Mouse (Mus musculus) forebrain, embryonic 10.5 days (tissue): ENCODE results near the gene Ms4a2. TPM values are rescaled to one million over a fixed set of nuclear protein-coding genes. Genes with fewer than 3 reads are reported as not detected.

Experiments used
- DNase-seq: peaks from one replicate; pipeline ENCODE4 v3.0.0-alpha.2; 2017; ENCODE audit warnings: low spot score; ENCODE audit errors: extremely low spot score
- H3K27ac ChIP-seq: fragments of 300-500 bp; sonication (generic); 2 replicates; pipeline ENCODE4 v1.5.1; 2016; ENCODE audit warnings: mild to moderate bottlenecking
- H3K27me3 ChIP-seq: fragments of 300-500 bp; sonication (generic); 2 replicates; pipeline ENCODE4 v1.6.1; 2016; ENCODE audit warnings: mild to moderate bottlenecking; ENCODE audit not compliant: poor library complexity, severe bottlenecking
- H3K36me3 ChIP-seq: fragments of 300-500 bp; sonication (generic); replicated peaks from 2 replicates; pipeline ENCODE4 v1.6.1; 2016; ENCODE audit warnings: mild to moderate bottlenecking, moderate library complexity
- H3K4me1 ChIP-seq: fragments of 300-500 bp; sonication (generic); 2 replicates; pipeline ENCODE4 v1.6.1; 2016
- H3K4me3 ChIP-seq: fragments of 300-500 bp; sonication (generic); 2 replicates; pipeline ENCODE4 v1.5.1; 2016; ENCODE audit warnings: mild to moderate bottlenecking, moderate library complexity
- H3K9me3 ChIP-seq: fragments of 300-500 bp; sonication (generic); 2 replicates; pipeline ENCODE4 v1.6.1; 2016; ENCODE audit warnings: mild to moderate bottlenecking, moderate library complexity
- WGBS: fragments of 180-500 bp; shearing (Covaris S2); methylation state at CpG from one replicate; pipeline ENCODE4 v1.1.7; 2016; 5-methylcytosine and 5-hydroxymethylcytosine counted together
- polyA plus RNA-seq: library from polyadenylated mRNA; unstranded; fragments of >200 nt; fragmentation: Nextera tagmentation; extraction: Ambion mirVana; gene quantifications from 2 replicates; pipeline ENCODE4 v1.2.1, GENCODE M21; 2016

The Ms4a2 gene
- 0.17 TPM in 1 of 2 replicates, not detected in the other for polyA plus RNA-seq

- no peak for DNase-seq
- Histone ChIP-seq H3K27ac (no peak within 1 kb of the TSS), H3K4me3 (no peak within 1 kb of the TSS), H3K36me3 (no peaks in the 10 kb centered on the region), H3K9me3 (no peaks in the 10 kb centered on the region), H3K27me3 (no peaks in the 10 kb centered on the region), H3K4me1 (no peaks in the 10 kb centered on the region)
- WGBS = 92% methylated on average over 2 of the region's 2 CpGs
Observed at GRCm38 (mm10) chr19:11623551-11623950, at the start of gene Ms4a2. Ms4a2 (minus strand) TSS chr19:11623719.

GRCm38 (mm10) chr19:11661562-11661961 lies 38.0 kb upstream of the Ms4a2 start:
- no peaks in the 10 kb centered on the region for H3K9me3 ChIP-seq
- no peaks in the 10 kb centered on the region for H3K4me1 ChIP-seq
- H3K27me3 ChIP-seq = no peaks in the 10 kb centered on the region
- H3K36me3 ChIP-seq = no peaks in the 10 kb centered on the region
- H3K4me3 ChIP-seq = no peak overlapping the region
- no peak overlapping the region for H3K27ac ChIP-seq
- DNase-seq = no peak

DNA sequence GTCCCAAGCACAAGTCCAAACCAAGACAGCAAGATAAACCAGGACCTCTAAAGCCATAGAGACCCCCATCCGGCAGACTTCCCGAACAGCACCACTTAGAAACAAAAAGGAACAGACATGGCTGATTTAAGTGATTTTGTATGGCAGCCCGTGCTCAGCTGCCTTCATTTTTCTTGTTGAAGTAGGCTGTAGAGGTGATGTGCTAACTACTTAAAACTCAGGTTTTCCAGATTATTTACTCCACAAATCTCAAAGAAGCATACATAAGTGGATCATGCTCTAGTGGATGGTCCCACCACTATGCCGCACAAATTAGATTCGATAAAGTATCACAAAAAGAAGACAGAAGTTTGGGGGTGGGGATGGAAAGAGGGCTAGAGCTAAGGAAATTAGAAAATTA lies 36.9 kb upstream of the Ms4a2 start, which contains the start of gene Oosp2:
TSS of gene Oosp2 (minus strand) at position 101 of the 400 bp plus-strand sequence.
- H3K36me3 ChIP-seq = no peaks in the 10 kb centered on the region
- no peak within 1 kb of the TSS for H3K27ac ChIP-seq
- no peak within 1 kb of the TSS for H3K4me3 ChIP-seq
- no peaks in the 10 kb centered on the region for H3K4me1 ChIP-seq
- H3K27me3 ChIP-seq = no peaks in the 10 kb centered on the region
- WGBS = 94% methylated on average over 5 of the region's 5 CpGs
- no peak for DNase-seq
- H3K9me3 ChIP-seq = no peaks in the 10 kb centered on the region

- no peak for DNase-seq
- H3K4me3 ChIP-seq = no peak overlapping the region
- no peaks in the 10 kb centered on the region for H3K9me3 ChIP-seq
- 86% methylated on average over 2 of the region's 2 CpGs for WGBS
- no peak overlapping the region for H3K27ac ChIP-seq
- H3K4me1 ChIP-seq = no peaks in the 10 kb centered on the region
- H3K36me3 ChIP-seq = no peaks in the 10 kb centered on the region
- no peaks in the 10 kb centered on the region for H3K27me3 ChIP-seq
Observed at GRCm38 (mm10) chr19:11659142-11659541, 35.6 kb upstream of the Ms4a2 start.

GRCm38 (mm10) chr19:11649564-11649963 lies 26.0 kb upstream of the Ms4a2 start:
- Histone ChIP-seq H3K27ac (no peak overlapping the region), H3K27me3 (no peaks in the 10 kb centered on the region), H3K4me3 (no peak overlapping the region), H3K36me3 (no peaks in the 10 kb centered on the region), H3K9me3 (no peaks in the 10 kb centered on the region), H3K4me1 (no peaks in the 10 kb centered on the region)
- WGBS = 92% methylated on average over 4 of the region's 4 CpGs
- DNase-seq = no peak

GRCm38 (mm10) chr19:11646166-11646565 lies 22.6 kb upstream of the Ms4a2 start:
- H3K4me3 ChIP-seq = no peak overlapping the region
- H3K27me3 ChIP-seq = no peaks in the 10 kb centered on the region
- no peaks in the 10 kb centered on the region for H3K4me1 ChIP-seq
- DNase-seq = no peak
- H3K27ac ChIP-seq = no peak overlapping the region
- 86% methylated on average over 3 of the region's 3 CpGs for WGBS
- no peaks in the 10 kb centered on the region for H3K36me3 ChIP-seq
- no peaks in the 10 kb centered on the region for H3K9me3 ChIP-seq

DNA sequence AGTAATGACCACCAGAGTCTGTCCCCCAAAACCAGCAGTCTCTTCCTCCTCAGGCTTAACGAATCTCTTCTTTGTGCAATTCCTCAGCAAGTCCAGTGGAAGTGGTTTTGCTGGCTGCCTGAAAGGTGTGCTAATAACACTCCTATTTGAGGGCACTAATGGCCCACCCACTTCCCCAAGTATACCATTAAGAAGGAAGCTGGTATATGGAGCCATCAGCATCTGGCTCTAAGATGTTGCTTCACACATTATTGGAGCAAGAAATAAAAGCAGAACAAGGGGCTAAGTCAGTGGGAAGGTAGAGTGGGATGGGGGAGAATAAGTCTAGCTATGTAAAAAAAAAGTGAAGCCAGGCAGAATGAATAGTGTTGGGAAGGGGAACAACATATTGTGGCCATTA lies 17.2 kb upstream of the Ms4a2 start, which contains the start of gene Ms4a3:
TSS of gene Ms4a3 (minus strand) at position 120 of the 400 bp plus-strand sequence.
- no peak for DNase-seq
- no peaks in the 10 kb centered on the region for H3K4me1 ChIP-seq
- H3K9me3 ChIP-seq = no peaks in the 10 kb centered on the region
- no peak within 1 kb of the TSS for H3K4me3 ChIP-seq
- 81% methylated on average over 1 of the region's 1 CpGs for WGBS
- H3K36me3 ChIP-seq = no peaks in the 10 kb centered on the region
- no peak within 1 kb of the TSS for H3K27ac ChIP-seq
- H3K27me3 ChIP-seq = no peaks in the 10 kb centered on the region

- Histone ChIP-seq H3K9me3 (no peaks in the 10 kb centered on the region), H3K36me3 (no peaks in the 10 kb centered on the region), H3K27ac (no peak overlapping the region), H3K27me3 (no peaks in the 10 kb centered on the region), H3K4me1 (no peaks in the 10 kb centered on the region), H3K4me3 (no peak overlapping the region)
- WGBS = 82% methylated on average over 4 of the region's 4 CpGs
- DNase-seq = no peak
Observed at GRCm38 (mm10) chr19:11639038-11639437, 15.5 kb upstream of the Ms4a2 start.

DNA sequence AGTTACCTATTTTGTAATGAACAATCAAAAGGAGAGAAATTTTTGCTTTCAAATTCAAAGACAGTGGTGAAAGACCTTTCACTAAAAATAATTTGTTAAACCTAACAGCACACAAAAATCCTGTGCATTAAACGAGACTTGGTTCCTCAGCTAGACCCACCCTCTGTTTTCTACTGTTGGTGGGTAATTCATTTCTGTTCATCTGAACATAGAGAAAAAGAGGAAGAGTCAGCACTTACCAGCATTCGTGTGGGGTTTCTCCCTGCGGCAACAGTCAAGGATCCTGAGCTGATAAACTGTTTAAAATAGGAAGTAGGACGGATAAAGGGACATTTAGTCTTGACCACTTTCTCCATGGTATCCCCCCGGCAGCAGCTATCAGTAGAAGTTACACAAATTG lies 12.1 kb upstream of the Ms4a2 start:
- WGBS = 86% methylated on average over 5 of the region's 5 CpGs
- no peaks in the 10 kb centered on the region for H3K27me3 ChIP-seq

GRCm38 (mm10) chr19:11634330-11634729 lies 10.8 kb upstream of the Ms4a2 start:
- Histone ChIP-seq H3K27me3 (no peaks in the 10 kb centered on the region), H3K4me3 (no peak overlapping the region), H3K27ac (no peak overlapping the region), H3K9me3 (no peaks in the 10 kb centered on the region), H3K4me1 (no peaks in the 10 kb centered on the region), H3K36me3 (no peaks in the 10 kb centered on the region)
- DNase-seq = no peak
- WGBS = 82% methylated on average over 2 of the region's 2 CpGs

More for the DNA sequence above, 12.1 kb upstream of the Ms4a2 start:
- Histone ChIP-seq H3K27ac (no peak overlapping the region), H3K9me3 (no peaks in the 10 kb centered on the region), H3K36me3 (no peaks in the 10 kb centered on the region), H3K4me3 (no peak overlapping the region), H3K4me1 (no peaks in the 10 kb centered on the region)
- DNase-seq = no peak

DNA sequence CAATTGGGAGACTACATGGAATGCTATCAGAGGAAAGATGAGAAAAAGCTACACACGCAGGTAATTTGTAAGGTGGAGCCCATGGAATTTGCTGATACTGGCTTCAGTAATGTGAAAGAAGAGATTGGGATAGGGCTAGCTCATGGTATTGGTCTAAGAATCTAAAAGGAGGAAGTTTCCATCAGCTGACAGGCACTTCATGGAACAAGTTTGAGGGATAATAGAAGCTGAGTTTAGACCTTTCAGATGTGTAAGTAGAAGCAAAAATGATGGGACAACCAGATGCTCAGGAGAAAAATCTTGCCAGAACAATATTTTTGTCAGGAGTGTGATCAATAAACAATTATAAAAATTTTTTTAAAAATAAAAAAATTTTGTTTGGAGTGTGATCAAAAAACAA lies 10.2 kb upstream of the Ms4a2 start:
- H3K4me1 ChIP-seq = no peaks in the 10 kb centered on the region
- no peak overlapping the region for H3K27ac ChIP-seq
- H3K27me3 ChIP-seq = no peaks in the 10 kb centered on the region
- H3K9me3 ChIP-seq = no peaks in the 10 kb centered on the region
- H3K4me3 ChIP-seq = no peak overlapping the region
- DNase-seq = no peak
- WGBS = 90% methylated on average over 1 of the region's 1 CpGs
- H3K36me3 ChIP-seq = no peaks in the 10 kb centered on the region

DNA sequence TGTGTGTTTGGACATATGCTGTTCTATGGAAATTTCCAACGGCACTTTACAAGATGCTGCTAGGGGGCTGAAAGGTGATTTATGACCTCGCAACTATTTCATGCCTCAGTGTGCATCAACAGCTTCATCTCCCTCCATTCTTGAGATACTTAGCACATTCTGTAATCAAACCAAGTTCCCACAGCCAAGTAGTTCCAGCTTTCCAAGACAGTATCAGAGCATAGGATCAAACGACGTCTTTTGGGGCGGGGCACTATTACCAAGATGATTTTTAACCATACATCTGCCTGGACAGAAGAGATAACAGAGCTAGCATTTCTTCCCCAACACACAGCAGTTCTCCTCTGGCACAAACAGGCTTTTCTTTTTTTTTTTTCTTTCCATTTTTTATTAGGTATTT lies 1.7 kb upstream of the Ms4a2 start:
- 88% methylated on average over 5 of the region's 5 CpGs for WGBS
- Histone ChIP-seq H3K9me3 (no peaks in the 10 kb centered on the region), H3K27ac (no peak overlapping the region), H3K4me1 (no peaks in the 10 kb centered on the region), H3K27me3 (no peaks in the 10 kb centered on the region), H3K4me3 (no peak overlapping the region), H3K36me3 (no peaks in the 10 kb centered on the region)
- no peak for DNase-seq

GRCm38 (mm10) chr19:11624800-11625199 lies 1.3 kb upstream of the Ms4a2 start:
- H3K27me3 ChIP-seq = no peaks in the 10 kb centered on the region
- H3K27ac ChIP-seq = no peak overlapping the region
- H3K9me3 ChIP-seq = no peaks in the 10 kb centered on the region
- no peak for DNase-seq
- H3K4me3 ChIP-seq = no peak overlapping the region
- H3K4me1 ChIP-seq = no peaks in the 10 kb centered on the region
- no peaks in the 10 kb centered on the region for H3K36me3 ChIP-seq

- Histone ChIP-seq H3K36me3 (no peaks in the 10 kb centered on the region), H3K4me3 (no peak overlapping the region), H3K9me3 (no peaks in the 10 kb centered on the region), H3K27me3 (no peaks in the 10 kb centered on the region), H3K4me1 (no peaks in the 10 kb centered on the region), H3K27ac (no peak overlapping the region)
- no peak for DNase-seq
Observed at GRCm38 (mm10) chr19:11617983-11618382, 5.5 kb downstream of the Ms4a2 start.
